Mouse (Mus musculus) lung, postnatal 0 days (tissue): ENCODE measurements around the gene Pik3r4.

Source experiments
- CTCF ChIP-seq: IDR thresholded peaks from 2 replicates; pipeline ENCODE4 v1.5.1; 2016; ENCODE audit warnings: antibody characterized with exemption, mild to moderate bottlenecking
- EP300 ChIP-seq: IDR thresholded peaks from 2 replicates; pipeline ENCODE4 v1.6.1; 2016; ENCODE audit warnings: antibody characterized with exemption, mild to moderate bottlenecking, control low read depth

DNA sequence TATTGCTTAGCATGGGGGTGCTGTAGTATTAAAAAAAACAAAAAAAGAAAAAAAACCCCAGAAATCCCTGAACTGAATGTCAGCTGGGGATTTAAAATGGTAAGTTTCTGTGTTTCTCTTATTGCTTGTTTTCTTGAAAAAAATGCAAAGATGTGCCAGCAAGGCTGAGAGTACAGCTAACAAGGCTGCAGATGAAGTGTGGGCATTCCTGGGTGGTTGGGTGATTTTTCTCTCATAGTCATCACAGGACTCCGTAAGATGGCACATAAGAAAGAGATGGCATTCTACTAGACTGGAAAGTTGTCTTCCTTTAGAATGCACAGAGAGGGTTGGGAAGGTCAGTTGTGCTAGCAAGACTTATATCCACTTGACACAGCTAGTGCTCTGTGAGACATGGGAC, 62.2 kb downstream of the Pik3r4 start:
- TF ChIP-seq CTCF: no peak
- TF ChIP-seq EP300: no peak
